Mouse (Mus musculus) CD4-positive helper T cell, adult 2 months (primary cell): ENCODE measurements around the gene Brd3.

ENCODE experiments used
- DNase-seq: peaks from one replicate; pipeline ENCODE4 v3.0.0-alpha.2; 2012; ENCODE audit warnings: low read depth, missing footprints, low spot score

Gene Brd3

DNA sequence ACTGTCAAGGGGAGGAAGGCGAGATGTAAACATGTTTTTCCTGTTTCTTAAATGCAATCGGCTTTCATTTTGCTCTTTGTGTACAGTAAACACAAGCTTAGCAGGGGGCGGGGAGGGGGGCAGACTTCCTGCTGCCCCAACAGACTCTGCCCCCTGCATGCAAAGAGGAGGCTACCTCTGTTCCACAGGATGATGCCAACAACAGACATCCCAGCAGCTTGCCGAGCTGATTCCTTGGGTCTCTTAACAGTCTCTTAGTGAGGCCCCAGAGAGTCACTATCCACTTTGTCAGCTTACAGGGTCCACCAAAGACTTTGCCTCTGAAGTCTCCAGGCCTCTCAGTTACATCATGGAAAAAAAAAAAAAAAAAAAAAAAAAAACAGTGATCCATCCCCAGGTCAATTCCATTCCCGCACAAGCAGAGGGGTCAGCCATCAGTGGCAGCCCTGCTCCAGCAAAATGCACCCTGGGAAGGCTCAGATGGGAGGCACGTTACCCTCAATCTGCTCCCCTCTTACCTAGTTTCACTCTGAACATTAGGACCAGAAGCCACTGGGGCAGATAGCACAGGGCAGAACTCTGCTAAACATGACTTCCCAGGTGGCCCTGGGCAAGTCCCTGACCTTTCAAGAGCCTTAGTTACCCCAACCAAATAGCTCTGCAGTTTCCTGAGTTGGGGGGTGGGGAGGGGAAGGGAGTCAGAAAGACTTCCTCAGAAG, 102.9 kb downstream of the Brd3 start:
- peak; percentile 38 for DNase-seq

DNA sequence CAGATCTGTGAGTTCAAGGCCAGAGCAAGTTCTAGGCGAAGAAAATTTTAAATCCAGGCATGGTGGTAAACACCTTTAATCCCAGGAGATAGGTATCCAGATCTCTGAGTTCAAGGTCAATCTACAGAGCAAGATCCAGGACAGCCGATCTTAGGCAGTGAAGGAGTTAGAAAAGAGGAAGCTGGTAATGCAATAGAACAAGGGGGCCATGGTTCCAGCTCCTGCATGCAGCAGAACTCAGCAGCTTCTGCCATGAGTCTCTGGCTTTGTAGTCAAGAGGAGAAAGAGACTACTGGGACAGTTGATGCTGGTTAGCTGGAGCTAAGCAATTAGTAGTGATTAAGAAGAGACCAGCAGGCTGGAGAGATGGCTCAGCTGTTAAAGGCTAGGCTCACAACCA, 105.9 kb downstream of the Brd3 start:
- DNase-seq, result no peak

GRCm38 (mm10) chr2:27400083-27400482, 107.4 kb downstream of the Brd3 start:
- no peak for DNase-seq

- DNase-seq, result no peak
Observed at GRCm38 (mm10) chr2:27396656-27397440, 110.6 kb downstream of the Brd3 start.
